Mouse (Mus musculus) hindbrain, embryonic 12.5 days (tissue): ENCODE data around the gene Ctss. TPM values are rescaled to one million over a fixed set of nuclear protein-coding genes. Genes with fewer than 3 reads are reported as not detected.
"Not testable (repeated sequence)": the region's sequence is repeated elsewhere in the genome, so short reads cannot be mapped to it uniquely, and the experiment has no call there.

Source experiments
- ATAC-seq: fragments of 200-750 bp; cut with Nextera tagmentation; 2 replicates; pipeline ENCODE4 v1.8.0; 2017; ENCODE audit warnings: moderate TSS enrichment; ENCODE audit not compliant: low FRiP score
- H3K27ac ChIP-seq: fragments of 300-500 bp; sonication (generic); 2 replicates; pipeline ENCODE4 v1.5.1; 2016; ENCODE audit warnings: mild to moderate bottlenecking
- H3K27me3 ChIP-seq: fragments of 300-500 bp; sonication (generic); 2 replicates; pipeline ENCODE4 v1.6.1; 2016; ENCODE audit warnings: mild to moderate bottlenecking
- H3K36me3 ChIP-seq: fragments of 300-500 bp; sonication (generic); 2 replicates; pipeline ENCODE4 v1.6.1; 2016; ENCODE audit warnings: mild to moderate bottlenecking
- H3K4me1 ChIP-seq: fragments of 300-500 bp; sonication (generic); 2 replicates; pipeline ENCODE4 v1.6.1; 2016
- H3K4me2 ChIP-seq: fragments of 300-500 bp; sonication (generic); replicated peaks from 2 replicates; pipeline ENCODE4 v1.6.1; 2016; ENCODE audit warnings: mild to moderate bottlenecking
- H3K4me3 ChIP-seq: fragments of 300-500 bp; sonication (generic); 2 replicates; pipeline ENCODE4 v1.5.1; 2016; ENCODE audit warnings: mild to moderate bottlenecking
- H3K9ac ChIP-seq: fragments of 300-500 bp; sonication (generic); 2 replicates; pipeline ENCODE4 v1.6.1; 2016; ENCODE audit warnings: mild to moderate bottlenecking, moderate library complexity
- H3K9me3 ChIP-seq: fragments of 300-500 bp; sonication (generic); replicated peaks from 2 replicates; pipeline ENCODE4 v1.6.1; 2016; ENCODE audit warnings: mild to moderate bottlenecking
- WGBS: fragments of 180-500 bp; shearing (Covaris S2); methylation state at CpG from one replicate; pipeline ENCODE4 v1.1.7; 2016; 5-methylcytosine and 5-hydroxymethylcytosine counted together
- polyA plus RNA-seq: library from polyadenylated mRNA; unstranded; fragments of >200 nt; fragmentation: Nextera tagmentation; extraction: Ambion mirVana; gene quantifications from 2 replicates; pipeline ENCODE4 v1.2.1, GENCODE M21; 2016

The Ctss gene
- polyA plus RNA-seq, 1 experiment from 2014 or later = 12.0 TPM

- Histone ChIP-seq H3K4me1 (no peaks in the 10 kb centered on the region), H3K36me3 (no peaks in the 10 kb centered on the region), H3K27ac (no peak overlapping the region), H3K27me3 (no peaks in the 10 kb centered on the region), H3K9me3 (no peaks in the 10 kb centered on the region), H3K4me2 (no peak overlapping the region), H3K9ac (no peak overlapping the region), H3K4me3 (no peak overlapping the region)
- 91% methylated on average over 10 of the region's 10 CpGs for WGBS
- ATAC-seq = no peak
These were observed 12.3 kb downstream of the Ctss start for GRCm38 (mm10) chr3:95538936-95539335.

DNA sequence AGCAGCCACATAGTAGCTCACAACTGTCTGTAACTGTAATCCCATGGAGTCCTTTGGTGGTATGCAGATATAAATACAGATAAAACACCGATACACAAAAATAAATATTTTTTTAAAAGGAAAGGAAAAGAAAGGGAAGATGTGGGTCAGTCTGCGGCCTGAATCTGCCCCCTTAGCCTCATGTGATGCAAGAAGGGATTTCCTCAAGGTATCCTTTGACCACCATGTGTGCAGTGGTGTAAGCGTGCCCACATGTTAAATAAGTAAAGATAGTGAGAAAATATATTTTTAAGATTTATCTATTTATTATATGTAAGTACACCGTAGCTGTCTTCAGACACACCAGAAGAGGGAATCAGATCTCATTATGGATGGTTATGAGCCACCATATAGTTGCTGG is 13.3 kb downstream of the Ctss start:
- no peak for ATAC-seq
- Histone ChIP-seq H3K27ac (no peak overlapping the region), H3K36me3 (no peaks in the 10 kb centered on the region), H3K4me1 (no peaks in the 10 kb centered on the region), H3K4me3 (no peak overlapping the region), H3K9me3 (no peaks in the 10 kb centered on the region), H3K4me2 (no peak overlapping the region), H3K27me3 (no peaks in the 10 kb centered on the region), H3K9ac (no peak overlapping the region)
- WGBS = 93% methylated on average over 4 of the region's 4 CpGs

- H3K9ac ChIP-seq, H3K4me3 ChIP-seq, H3K4me1 ChIP-seq, H3K27ac ChIP-seq, H3K9me3 ChIP-seq, H3K4me2 ChIP-seq, H3K27me3 ChIP-seq, H3K36me3 ChIP-seq, ATAC-seq: not testable (repeated sequence)
- 87% methylated on average over 2 of the region's 2 CpGs for WGBS
These were observed 14.6 kb downstream of the Ctss start for GRCm38 (mm10) chr3:95541186-95541585.

GRCm38 (mm10) chr3:95542171-95542570 is 15.6 kb downstream of the Ctss start:
- no peaks in the 10 kb centered on the region for H3K4me1 ChIP-seq
- no peak overlapping the region for H3K4me3 ChIP-seq
- ATAC-seq = no peak
- H3K36me3 ChIP-seq = no peaks in the 10 kb centered on the region
- no peak overlapping the region for H3K4me2 ChIP-seq
- no peaks in the 10 kb centered on the region for H3K9me3 ChIP-seq
- H3K27me3 ChIP-seq = no peaks in the 10 kb centered on the region
- H3K9ac ChIP-seq = no peak overlapping the region
- no peak overlapping the region for H3K27ac ChIP-seq

GRCm38 (mm10) chr3:95542981-95543380 is 16.4 kb downstream of the Ctss start:
- no peak overlapping the region for H3K27ac ChIP-seq
- no peaks in the 10 kb centered on the region for H3K9me3 ChIP-seq
- no peak overlapping the region for H3K4me2 ChIP-seq
- no peaks in the 10 kb centered on the region for H3K27me3 ChIP-seq
- no peaks in the 10 kb centered on the region for H3K36me3 ChIP-seq
- H3K9ac ChIP-seq = no peak overlapping the region
- 80% methylated on average over 7 of the region's 7 CpGs for WGBS
- H3K4me1 ChIP-seq = no peaks in the 10 kb centered on the region
- no peak overlapping the region for H3K4me3 ChIP-seq
- ATAC-seq = no peak

DNA sequence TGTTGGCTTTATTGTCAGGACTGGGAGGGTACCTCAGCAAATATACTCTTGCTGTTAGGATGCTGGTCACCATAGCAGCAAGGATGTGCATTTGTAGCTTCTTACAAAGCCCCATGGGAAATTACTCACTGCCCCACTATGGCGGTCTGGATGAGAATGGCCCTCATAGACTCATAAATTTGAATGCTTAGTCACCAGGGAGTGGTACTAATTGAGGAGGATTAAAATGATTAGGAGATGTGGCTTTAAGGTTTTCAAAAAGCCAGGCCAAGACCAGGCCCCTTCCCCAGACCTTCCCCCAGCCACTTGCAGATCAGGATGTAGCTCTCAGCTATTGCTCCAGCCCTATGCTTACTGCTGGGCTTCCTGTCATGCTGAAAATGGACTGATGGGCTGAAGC is 23.6 kb downstream of the Ctss start:
- no peaks in the 10 kb centered on the region for H3K36me3 ChIP-seq
- H3K4me1 ChIP-seq = no peaks in the 10 kb centered on the region
- H3K27me3 ChIP-seq = no peaks in the 10 kb centered on the region
- no peak overlapping the region for H3K4me3 ChIP-seq
- H3K9ac ChIP-seq = no peak overlapping the region
- no peak for ATAC-seq
- no peaks in the 10 kb centered on the region for H3K9me3 ChIP-seq
- 78% methylated on average over 1 of the region's 1 CpGs for WGBS
- no peak overlapping the region for H3K4me2 ChIP-seq
- no peak overlapping the region for H3K27ac ChIP-seq

DNA sequence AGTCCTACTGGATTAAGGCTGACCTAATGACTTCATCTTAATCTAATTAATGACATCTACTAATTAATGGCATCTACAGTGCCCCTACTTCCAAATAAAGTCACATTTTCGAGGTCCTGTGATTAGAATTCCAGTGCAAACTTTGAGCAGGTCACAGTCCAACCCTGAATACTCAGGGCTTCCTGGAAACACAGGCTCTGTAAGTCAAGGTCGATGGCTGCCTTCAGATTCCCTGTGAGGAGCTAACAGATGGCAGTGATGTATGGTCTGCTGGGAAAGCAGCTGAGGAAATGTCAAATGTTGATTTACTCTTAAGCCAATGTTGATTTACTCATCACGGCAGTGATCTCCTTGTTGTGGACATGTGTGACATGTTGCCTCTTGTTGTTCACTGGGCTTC is 27.4 kb downstream of the Ctss start:
- no peaks in the 10 kb centered on the region for H3K27me3 ChIP-seq
- no peak overlapping the region for H3K4me3 ChIP-seq
- no peak overlapping the region for H3K27ac ChIP-seq
- 58% methylated on average over 3 of the region's 3 CpGs for WGBS
- no peak overlapping the region for H3K9ac ChIP-seq
- H3K36me3 ChIP-seq = no peaks in the 10 kb centered on the region
- ATAC-seq = no peak
- no peaks in the 10 kb centered on the region for H3K4me1 ChIP-seq
- no peaks in the 10 kb centered on the region for H3K9me3 ChIP-seq
- H3K4me2 ChIP-seq = no peak overlapping the region

DNA sequence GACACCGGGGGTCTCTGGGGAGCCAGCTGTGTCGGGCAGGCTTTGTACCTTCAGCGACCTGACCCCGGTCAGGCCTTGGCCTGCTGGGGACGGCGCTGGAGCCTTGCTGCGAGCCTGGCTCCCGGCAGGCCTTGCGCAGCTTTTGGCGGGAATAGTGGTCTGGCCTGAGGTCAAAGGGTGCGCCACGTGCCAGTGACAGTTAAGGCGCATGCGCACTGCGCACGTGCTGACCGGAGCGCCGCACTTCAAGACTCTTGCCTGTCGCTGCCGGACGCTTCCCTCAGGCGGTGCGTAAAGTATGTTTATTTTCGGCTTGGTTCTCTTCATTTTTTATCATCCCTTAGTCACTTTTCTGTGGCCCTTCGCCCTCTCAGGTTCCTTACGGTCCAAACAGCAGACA is 32.9 kb downstream of the Ctss start, which contains the start of gene Hormad1:
Gene Hormad1, plus strand, starts transcription at position 241 of the 400 bp plus-strand sequence.
- no peaks in the 10 kb centered on the region for H3K27me3 ChIP-seq
- H3K4me2 ChIP-seq = no peak within 1 kb of the TSS
- no peaks in the 10 kb centered on the region for H3K36me3 ChIP-seq
- no peak within 1 kb of the TSS for H3K4me3 ChIP-seq
- WGBS = 88% methylated on average over 27 of the region's 27 CpGs
- no peaks in the 10 kb centered on the region for H3K9me3 ChIP-seq
- no peak within 1 kb of the TSS for H3K27ac ChIP-seq
- ATAC-seq = no peak
- no peak within 1 kb of the TSS for H3K9ac ChIP-seq
- no peaks in the 10 kb centered on the region for H3K4me1 ChIP-seq

DNA sequence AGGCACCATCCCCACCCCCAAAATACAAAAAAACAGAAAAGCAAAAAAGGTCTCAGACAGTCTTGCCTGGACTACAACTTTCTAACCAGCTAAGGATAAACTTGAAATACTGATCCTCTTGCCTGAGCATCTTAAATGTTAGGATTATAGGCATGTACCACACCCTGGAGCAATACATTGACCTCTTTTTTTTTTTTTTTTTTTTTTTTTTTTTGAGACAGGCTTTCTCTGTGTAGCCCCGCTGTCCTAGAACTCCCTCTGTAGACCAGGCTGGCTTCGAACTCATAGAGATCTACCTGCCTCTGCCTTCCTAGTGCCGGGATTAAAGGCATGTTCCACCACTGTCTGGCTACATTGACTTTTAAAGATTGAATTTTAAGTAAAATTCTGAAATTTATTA is 34.2 kb downstream of the Ctss start:
- H3K4me2 ChIP-seq = no peak overlapping the region
- ATAC-seq = no peak
- whole genome bisulfite sequencing = 85% methylated on average over 3 of the region's 3 CpGs
- H3K27me3 ChIP-seq = no peaks in the 10 kb centered on the region
- H3K36me3 ChIP-seq = no peaks in the 10 kb centered on the region
- no peaks in the 10 kb centered on the region for H3K9me3 ChIP-seq
- H3K9ac ChIP-seq = no peak overlapping the region
- H3K27ac ChIP-seq = no peak overlapping the region
- H3K4me3 ChIP-seq = no peak overlapping the region
- H3K4me1 ChIP-seq = no peaks in the 10 kb centered on the region

DNA sequence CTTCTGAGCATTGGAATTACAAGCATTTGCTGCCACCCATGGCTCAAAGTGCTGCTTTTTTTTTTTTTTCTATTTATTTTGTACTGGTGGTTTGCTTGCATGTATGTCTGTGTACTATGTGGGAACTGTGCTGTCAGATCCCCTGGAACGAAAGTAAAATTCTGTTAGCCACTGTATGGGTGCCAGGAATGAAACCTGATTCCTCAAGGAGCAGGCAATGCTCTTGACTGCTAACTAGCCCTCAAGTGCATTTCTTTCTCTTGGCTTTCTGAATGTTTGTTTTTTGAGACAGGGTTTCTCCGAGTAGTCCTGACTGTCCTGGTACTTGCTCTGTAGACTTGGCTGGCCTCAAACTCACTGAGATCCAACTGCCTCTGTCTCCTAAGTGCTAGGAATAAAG is 35.2 kb downstream of the Ctss start:
- Histone ChIP-seq H3K4me2 (no peak overlapping the region), H3K27ac (no peak overlapping the region), H3K36me3 (no peaks in the 10 kb centered on the region), H3K27me3 (no peaks in the 10 kb centered on the region), H3K4me3 (no peak overlapping the region), H3K9me3 (no peaks in the 10 kb centered on the region), H3K9ac (no peak overlapping the region), H3K4me1 (no peaks in the 10 kb centered on the region)
- no peak for ATAC-seq
- WGBS = 77% methylated on average over 2 of the region's 2 CpGs

DNA sequence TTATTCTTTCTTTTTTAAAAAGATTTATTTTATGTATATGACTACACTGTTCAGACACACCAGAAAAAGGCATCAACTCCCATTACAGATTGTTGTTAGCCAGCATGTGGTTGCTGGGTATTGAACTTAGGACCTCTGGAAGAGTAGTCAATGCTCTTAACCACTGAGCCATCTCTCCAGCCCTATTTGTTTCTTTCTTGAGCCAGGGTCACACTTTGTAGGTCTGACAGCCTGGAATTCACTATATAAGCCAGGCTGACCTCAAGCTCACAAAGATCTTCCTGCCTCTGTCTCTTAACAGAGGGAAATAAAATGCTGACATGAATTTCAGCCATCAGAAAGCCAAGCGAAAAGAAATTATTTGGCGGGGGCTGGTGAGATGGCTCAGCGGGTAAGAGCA is 43.0 kb downstream of the Ctss start:
- 91% methylated on average over 3 of the region's 3 CpGs for WGBS
- no peak for ATAC-seq
- H3K27me3 ChIP-seq = no peaks in the 10 kb centered on the region

GRCm38 (mm10) chr3:95587754-95588603 is 61.4 kb downstream of the Ctss start:
- Histone ChIP-seq H3K4me2 (peak overlapping the region; percentile 59), H3K4me1 (peaks cover 7% of the 10 kb centered on the region; the same call in 1 of the 2 replicates), H3K27ac (peak overlapping the region; percentile 37; the same call in 1 of the 2 replicates), H3K4me3 (peak overlapping the region; percentile 66), H3K36me3 (peaks cover 9% of the 10 kb centered on the region), H3K9ac (no peak overlapping the region), H3K9me3 (no peaks in the 10 kb centered on the region), H3K27me3 (no peaks in the 10 kb centered on the region)
- 54% methylated on average over 8 of the region's 8 CpGs for WGBS
- ATAC-seq = no peak; the same call in none of the 2 replicates

More for the DNA sequence above, 43.0 kb downstream of the Ctss start:
- H3K27ac ChIP-seq = no peak overlapping the region
- no peaks in the 10 kb centered on the region for H3K4me1 ChIP-seq
- no peak overlapping the region for H3K4me3 ChIP-seq
- H3K9ac ChIP-seq = no peak overlapping the region
- H3K36me3 ChIP-seq = no peaks in the 10 kb centered on the region
- H3K4me2 ChIP-seq = no peak overlapping the region
- no peaks in the 10 kb centered on the region for H3K9me3 ChIP-seq

DNA sequence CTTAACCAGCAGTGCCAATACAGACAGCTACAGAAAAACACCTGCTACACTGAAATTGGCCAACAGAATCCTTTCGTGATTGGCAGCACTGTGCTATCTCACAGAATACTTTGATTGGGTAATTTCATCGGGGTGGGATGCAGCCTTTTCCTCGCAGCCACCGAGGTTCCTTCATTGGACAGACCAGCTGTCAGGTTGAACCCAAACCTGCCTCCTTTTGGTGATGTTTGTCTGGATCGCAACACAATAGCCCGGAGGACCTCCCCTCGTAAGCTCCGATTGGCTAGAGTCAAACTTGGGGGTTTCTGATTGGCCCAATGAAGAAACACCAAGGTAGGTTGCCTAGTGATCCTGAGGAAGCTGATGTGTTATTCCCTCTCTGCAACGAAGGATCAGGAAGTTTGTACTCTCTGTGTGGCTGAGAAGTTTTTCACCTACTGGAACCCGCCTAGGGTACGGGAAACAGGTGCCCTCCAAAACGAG is 62.1 kb downstream of the Ctss start, which contains the start of gene Golph3l:
Gene Golph3l, plus strand, starts transcription at position 331 of the 483 bp plus-strand sequence.
- no peaks in the 10 kb centered on the region for H3K27me3 ChIP-seq
- peak within 1 kb of the TSS; percentile 66 for H3K4me3 ChIP-seq
- no peaks in the 10 kb centered on the region for H3K9me3 ChIP-seq
- ATAC-seq = peak; percentile 100
- peaks cover 7% of the 10 kb centered on the region; the same call in 1 of the 2 replicates for H3K4me1 ChIP-seq
- peak within 1 kb of the TSS; percentile 59 for H3K4me2 ChIP-seq
- H3K36me3 ChIP-seq = peaks cover 13% of the 10 kb centered on the region
- WGBS = under 1% methylated on average over 12 of the region's 12 CpGs
- peak within 1 kb of the TSS; percentile 46; the same call in 1 of the 2 replicates for H3K27ac ChIP-seq
- H3K9ac ChIP-seq = peak within 1 kb of the TSS; percentile 73
